Mouse (Mus musculus): ENCODE results near the gene Btnl4. TPM values are rescaled to one million over a fixed set of nuclear protein-coding genes. Genes with fewer than 3 reads are reported as not detected.

Btnl4 gene
- polyA plus RNA-seq, 1 experiment = not detected

DNA sequence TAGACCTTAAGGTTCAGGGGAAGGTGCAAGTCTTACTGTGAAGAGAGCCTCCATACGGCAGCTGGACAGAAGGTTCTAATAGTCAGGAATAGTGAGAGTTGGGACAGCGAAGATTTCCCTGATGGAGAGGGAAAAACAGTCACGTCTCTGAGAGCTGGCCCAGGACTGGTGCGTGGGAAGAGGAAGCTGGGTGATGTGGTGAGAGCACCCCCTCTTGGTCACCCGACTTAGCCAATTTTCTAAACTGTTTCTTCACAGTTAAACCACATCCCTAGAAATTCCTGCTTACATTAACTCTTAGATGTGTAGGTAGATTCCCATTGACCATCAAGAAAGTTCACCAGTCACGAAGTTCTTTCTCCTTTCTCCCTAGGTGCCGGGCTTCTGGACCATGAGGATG lies 57.1 kb downstream of the Btnl4 start:
- Histone ChIP-seq H3K79me2 (ENCODE audit: control insufficient read depth, insufficient read depth) (no peaks in the 10 kb centered on the region), H3K36me3 (ENCODE audit: control insufficient read depth, insufficient read depth) (no peaks in the 10 kb centered on the region), H3K4me3 (ENCODE audit: insufficient read depth, poor library complexity, severe bottlenecking) (no peak overlapping the region), H3K79me3 (ENCODE audit: low read depth) (no peaks in the 10 kb centered on the region), H3K27me3 (ENCODE audit: control insufficient read depth, insufficient read depth, insufficient read length) (no peaks in the 10 kb centered on the region), H3ac (ENCODE audit: control insufficient read depth, insufficient read length, low read depth) (no peak overlapping the region)
- no peak for TF ChIP-seq MYOG (IDR thresholded peaks at IDR 0.05; ENCODE audit: control insufficient read depth, extremely low read depth, insufficient read length)
- no peak for TF ChIP-seq MAX (IDR thresholded peaks at IDR 0.05)
- no peak for TF ChIP-seq USF1 (IDR thresholded peaks at IDR 0.05; ENCODE audit: low read depth)
- TF ChIP-seq MYOD1 (IDR thresholded peaks at IDR 0.05; ENCODE audit: control insufficient read depth, insufficient read length, low read depth) = no peak
- TF ChIP-seq CTCF (IDR thresholded peaks at IDR 0.05; ENCODE audit: control insufficient read depth, insufficient read depth, insufficient read length) = no peak
- no peak for TF ChIP-seq FOSL1 (IDR thresholded peaks at IDR 0.05; ENCODE audit: insufficient read depth, low read length, poor library complexity, severe bottlenecking)
- TF ChIP-seq CEBPB (IDR thresholded peaks at IDR 0.05; ENCODE audit: low read depth) = no peak

Other genes with a start within 250 kb of the Btnl4 start
- not detected for gene H2-Ob, start 238.4 kb downstream of the Btnl4 start, polyA plus RNA-seq (2012; fragmentation: generic; extraction: Trizol)
- gene H2-Ab1, start 219.6 kb downstream of the Btnl4 start, polyA plus RNA-seq (2012; fragmentation: generic; extraction: Trizol) = not detected
- gene H2-Aa, start 189.5 kb downstream of the Btnl4 start, polyA plus RNA-seq (2012; fragmentation: generic; extraction: Trizol) = not detected
- gene H2-Eb1, start 171.5 kb downstream of the Btnl4 start, polyA plus RNA-seq (2012; fragmentation: generic; extraction: Trizol) = not detected
- not detected for gene H2-Eb2, start 151.7 kb downstream of the Btnl4 start, polyA plus RNA-seq (2012; fragmentation: generic; extraction: Trizol)
- not detected for gene Btnl2, start 122.5 kb downstream of the Btnl4 start, polyA plus RNA-seq (2012; fragmentation: generic; extraction: Trizol)
- not detected for gene Btnl1, start 100.2 kb downstream of the Btnl4 start, polyA plus RNA-seq (2012; fragmentation: generic; extraction: Trizol)
- gene BC051142, start 78.5 kb downstream of the Btnl4 start, polyA plus RNA-seq (2012; fragmentation: generic; extraction: Trizol) = not detected
- gene Btnl6, start 40.0 kb upstream of the Btnl4 start, polyA plus RNA-seq (2012; fragmentation: generic; extraction: Trizol) = not detected
- gene Notch4, start 87.0 kb upstream of the Btnl4 start, polyA plus RNA-seq (2012; fragmentation: generic; extraction: Trizol) = 0.51 TPM
- 1.2 TPM for gene Gpsm3, start 112.5 kb upstream of the Btnl4 start, polyA plus RNA-seq (2012; fragmentation: generic; extraction: Trizol)
- 18.1 TPM for gene Pbx2, start 113.9 kb upstream of the Btnl4 start, polyA plus RNA-seq (2012; fragmentation: generic; extraction: Trizol)
- 0.30 TPM for gene Ager, start 120.5 kb upstream of the Btnl4 start, polyA plus RNA-seq (2012; fragmentation: generic; extraction: Trizol)
- gene Rnf5, start 126.4 kb upstream of the Btnl4 start, polyA plus RNA-seq (2012; fragmentation: generic; extraction: Trizol) = 37.1 TPM
- gene Agpat1, start 126.9 kb upstream of the Btnl4 start, polyA plus RNA-seq (2012; fragmentation: generic; extraction: Trizol) = 73.9 TPM
- 0.22 TPM for gene Egfl8, start 138.7 kb upstream of the Btnl4 start, polyA plus RNA-seq (2012; fragmentation: generic; extraction: Trizol)
- 12.7 TPM for gene Ppt2, start 151.2 kb upstream of the Btnl4 start, polyA plus RNA-seq (2012; fragmentation: generic; extraction: Trizol)
- not detected for gene Prrt1, start 152.2 kb upstream of the Btnl4 start, polyA plus RNA-seq (2012; fragmentation: generic; extraction: Trizol)
- 9.9 TPM for gene Fkbpl, start 167.4 kb upstream of the Btnl4 start, polyA plus RNA-seq (2012; fragmentation: generic; extraction: Trizol)
- 38.3 TPM for gene Atf6b, start 169.8 kb upstream of the Btnl4 start, polyA plus RNA-seq (2012; fragmentation: generic; extraction: Trizol)
- gene Tnxb, start 193.2 kb upstream of the Btnl4 start, polyA plus RNA-seq (2012; fragmentation: generic; extraction: Trizol) = 0.02 TPM

Measured in C2C12 (cell line).